Mouse (Mus musculus) forebrain, embryonic 15.5 days (tissue): ENCODE measurements around the gene Ntrk2. TPM values are rescaled to one million over a fixed set of nuclear protein-coding genes. Genes with fewer than 3 reads are reported as not detected.

Source experiments
- ATAC-seq: fragments of 200-750 bp; cut with Nextera tagmentation; replicated peaks from 2 replicates; pipeline ENCODE4 v1.8.0; 2017; ENCODE audit warnings: mild to moderate bottlenecking, moderate TSS enrichment, moderate library complexity
- H3K27ac ChIP-seq: fragments of 300-500 bp; sonication (generic); replicated peaks from 2 replicates; pipeline ENCODE4 v1.5.1; 2015; ENCODE audit warnings: mild to moderate bottlenecking, inconsistent platforms
- H3K27me3 ChIP-seq: fragments of 300-500 bp; sonication (generic); 2 replicates; pipeline ENCODE4 v1.6.1; 2015; ENCODE audit warnings: inconsistent platforms
- H3K36me3 ChIP-seq: fragments of 300-500 bp; sonication (generic); 2 replicates; pipeline ENCODE4 v1.6.1; 2015; ENCODE audit warnings: mild to moderate bottlenecking, inconsistent platforms
- H3K4me1 ChIP-seq: fragments of 300-500 bp; sonication (generic); 2 replicates; pipeline ENCODE4 v1.6.1; 2015; ENCODE audit warnings: inconsistent platforms
- H3K4me2 ChIP-seq: fragments of 300-500 bp; sonication (generic); replicated peaks from 2 replicates; pipeline ENCODE4 v1.6.1; 2015; ENCODE audit warnings: mild to moderate bottlenecking, inconsistent platforms
- H3K4me3 ChIP-seq: fragments of 300-500 bp; sonication (generic); 2 replicates; pipeline ENCODE4 v1.5.1; 2015; ENCODE audit warnings: mild to moderate bottlenecking, inconsistent platforms
- H3K9ac ChIP-seq: fragments of 300-500 bp; sonication (generic); replicated peaks from 2 replicates; pipeline ENCODE4 v1.6.1; 2015; ENCODE audit warnings: mild to moderate bottlenecking, inconsistent platforms
- H3K9me3 ChIP-seq: fragments of 300-500 bp; sonication (generic); 2 replicates; pipeline ENCODE4 v1.6.1; 2016; ENCODE audit warnings: inconsistent platforms
- WGBS: fragments of 180-500 bp; shearing (Covaris S2); methylation state at CpG from one replicate; pipeline ENCODE4 v1.1.7; 2015; ENCODE audit warnings: mixed read lengths; 5-methylcytosine and 5-hydroxymethylcytosine counted together
- polyA plus RNA-seq: library from polyadenylated mRNA; unstranded; fragments of >200 nt; fragmentation: Nextera tagmentation; extraction: Ambion mirVana; gene quantifications from 2 replicates; pipeline ENCODE4 v1.2.1, GENCODE M21; 2015

Ntrk2 gene
- polyA plus RNA-seq, 1 experiment from 2014 or later, result 97.0 TPM

DNA sequence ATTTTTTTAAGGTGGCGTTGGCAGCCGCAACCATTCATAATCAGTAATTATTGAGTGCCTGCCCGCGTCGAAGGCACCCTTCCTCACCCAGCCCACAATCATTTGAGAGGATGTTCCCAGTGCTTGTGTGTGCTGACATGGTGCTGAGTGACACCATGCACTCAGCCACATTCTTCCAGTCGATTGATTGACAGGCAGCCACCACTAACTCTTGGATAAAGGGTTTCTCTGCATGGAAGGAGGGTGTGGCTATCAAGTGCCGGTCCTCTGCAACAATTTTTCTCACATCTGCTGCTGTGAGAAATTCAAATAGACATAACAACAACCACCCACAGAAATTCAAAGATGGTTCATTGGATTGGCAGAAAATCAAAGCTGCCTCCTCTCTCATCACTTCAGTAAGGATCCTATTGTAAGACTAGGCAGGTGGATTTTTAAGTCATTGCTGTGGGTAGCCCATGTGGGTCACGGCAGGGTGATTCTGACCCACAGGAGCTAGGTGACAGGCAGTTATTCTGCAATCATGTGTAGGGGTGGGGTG lies 148.9 kb downstream of the Ntrk2 start:
- Histone ChIP-seq H3K4me3 (no peak overlapping the region), H3K4me1 (peaks cover 12% of the 10 kb centered on the region; the same call in 1 of the 2 replicates), H3K27ac (peak overlapping the region; percentile 40; the same call in 1 of the 2 replicates), H3K9me3 (no peaks in the 10 kb centered on the region), H3K27me3 (no peaks in the 10 kb centered on the region), H3K36me3 (no peaks in the 10 kb centered on the region), H3K4me2 (no peak overlapping the region), H3K9ac (no peak overlapping the region)
- no peak for ATAC-seq
- WGBS, result 38% methylated on average over 8 of the region's 8 CpGs

DNA sequence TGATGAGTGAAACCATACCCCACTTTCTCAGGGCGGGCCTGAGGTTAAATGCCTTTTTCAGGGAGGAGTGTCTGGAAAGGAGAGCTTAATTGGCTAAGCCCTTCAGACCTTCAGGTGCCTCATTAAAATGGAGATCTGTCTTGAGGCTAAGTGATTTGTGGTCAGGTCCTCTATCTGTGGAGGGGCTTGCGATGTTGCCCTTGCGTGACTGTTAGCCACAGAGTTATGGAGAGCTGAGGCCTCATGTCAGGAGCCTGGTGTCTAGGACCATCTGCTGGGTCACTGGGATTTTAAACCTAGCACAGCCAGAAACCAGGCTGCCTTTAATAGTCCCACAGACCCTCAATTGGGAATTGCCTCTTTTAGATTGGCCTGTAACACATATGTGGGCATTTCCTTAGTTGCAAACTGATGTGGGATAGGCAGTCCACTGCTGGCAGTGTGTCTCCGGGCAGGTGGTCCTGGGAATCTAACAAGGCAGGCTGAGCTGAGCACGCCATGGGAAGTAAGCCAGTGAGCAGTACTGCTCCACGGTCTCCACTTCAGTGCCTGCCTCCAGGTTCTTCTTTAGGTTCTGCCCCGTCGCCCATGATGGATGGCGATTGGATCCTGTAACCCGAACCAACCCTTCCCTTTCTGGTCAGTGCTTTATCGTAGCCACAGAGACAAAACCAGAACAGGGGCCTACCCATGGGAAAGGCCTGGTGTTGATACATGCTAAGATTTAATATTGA lies 152.0 kb downstream of the Ntrk2 start:
- no peak for ATAC-seq
- WGBS, result 77% methylated on average over 11 of the region's 11 CpGs
- no peak overlapping the region for H3K4me3 ChIP-seq
- no peak overlapping the region for H3K9ac ChIP-seq
- no peaks in the 10 kb centered on the region for H3K9me3 ChIP-seq
- no peaks in the 10 kb centered on the region for H3K36me3 ChIP-seq
- H3K4me1 ChIP-seq, result peaks cover 12% of the 10 kb centered on the region; the same call in 1 of the 2 replicates
- H3K4me2 ChIP-seq, result no peak overlapping the region
- H3K27me3 ChIP-seq, result no peaks in the 10 kb centered on the region
- H3K27ac ChIP-seq, result no peak overlapping the region

DNA sequence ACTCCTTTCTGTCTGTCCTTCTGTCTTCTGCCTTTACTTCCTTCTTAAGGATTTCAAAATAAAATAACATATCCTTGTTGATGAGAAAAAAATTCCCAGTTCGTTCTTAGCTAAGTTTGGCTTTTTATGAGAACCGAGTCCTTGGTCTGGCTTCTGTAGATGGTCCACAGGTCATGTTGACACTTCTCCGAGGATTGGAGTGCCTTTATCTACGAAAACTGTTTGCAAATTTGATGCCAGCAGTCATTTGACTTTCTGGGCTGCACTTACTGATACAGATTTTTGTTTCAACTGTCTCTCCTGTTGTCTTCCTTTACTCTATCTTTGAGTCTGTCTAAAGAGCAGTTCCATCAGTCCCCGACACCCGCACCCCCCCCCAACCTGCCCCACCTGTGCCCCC lies 154.0 kb downstream of the Ntrk2 start:
- H3K9ac ChIP-seq, result no peak overlapping the region
- H3K4me3 ChIP-seq, result no peak overlapping the region
- H3K4me1 ChIP-seq, result peaks cover 25% of the 10 kb centered on the region
- H3K9me3 ChIP-seq, result no peaks in the 10 kb centered on the region
- no peaks in the 10 kb centered on the region for H3K36me3 ChIP-seq
- H3K27me3 ChIP-seq, result no peaks in the 10 kb centered on the region
- H3K4me2 ChIP-seq, result no peak overlapping the region
- 92% methylated on average over 6 of the region's 6 CpGs for WGBS
- no peak for ATAC-seq
- no peak overlapping the region for H3K27ac ChIP-seq

DNA sequence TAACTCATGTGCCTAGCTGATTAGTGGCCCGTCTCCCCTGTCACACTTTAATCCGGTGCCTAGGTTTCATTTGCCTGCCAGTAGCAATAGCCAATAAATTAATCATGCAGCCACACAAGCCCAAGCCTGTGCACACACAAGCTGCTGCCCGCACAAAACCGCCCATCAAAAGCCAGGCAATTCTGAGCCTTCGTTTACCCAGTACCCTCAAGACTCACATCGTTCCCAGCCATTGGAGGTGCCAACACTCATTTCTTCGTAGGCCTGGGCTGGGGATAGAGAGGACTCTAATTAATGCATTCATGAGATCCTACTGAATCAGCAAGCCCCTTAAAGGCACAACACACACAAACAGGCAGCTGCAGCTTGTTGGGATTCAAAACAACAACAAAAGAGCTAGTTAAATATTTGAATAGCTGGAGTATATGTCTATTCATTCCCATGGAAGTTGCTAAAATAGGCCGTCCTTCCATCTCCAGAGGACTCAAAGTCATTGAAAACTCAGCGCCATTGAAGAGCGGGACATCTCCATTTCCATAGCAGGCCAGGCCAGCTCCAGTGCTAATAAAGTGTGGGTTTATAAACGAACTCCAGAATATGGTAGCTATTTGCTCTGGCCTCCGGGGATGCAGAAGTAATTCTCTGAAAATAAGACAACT lies 158.5 kb downstream of the Ntrk2 start:
- Histone ChIP-seq H3K36me3 (no peaks in the 10 kb centered on the region), H3K4me1 (peaks cover 42% of the 10 kb centered on the region), H3K4me2 (no peak overlapping the region), H3K27ac (peak overlapping the region; percentile 74), H3K9me3 (no peaks in the 10 kb centered on the region), H3K27me3 (no peaks in the 10 kb centered on the region), H3K9ac (no peak overlapping the region), H3K4me3 (no peak overlapping the region)
- 10% methylated on average over 12 of the region's 12 CpGs for WGBS
- ATAC-seq, result peak; percentile 92

DNA sequence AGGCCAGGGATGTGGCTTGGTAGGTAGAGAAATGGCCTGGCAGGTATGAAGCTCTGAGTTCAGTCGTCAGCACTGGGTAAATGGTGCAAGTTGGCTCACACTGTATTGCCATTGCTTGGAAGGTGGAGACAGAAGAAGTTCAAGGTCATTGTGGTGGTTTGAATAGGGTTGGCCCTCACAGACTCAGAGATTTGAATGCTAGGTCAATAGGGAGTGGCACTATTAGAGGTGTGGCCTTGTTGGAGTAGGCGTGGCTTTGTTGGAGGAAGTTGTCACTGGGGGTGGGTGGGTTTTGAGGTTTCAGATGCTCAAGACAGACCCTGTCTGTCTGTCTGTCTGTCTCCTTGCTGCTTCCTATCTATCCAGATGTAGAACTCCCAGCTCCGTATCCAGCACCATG lies 159.5 kb downstream of the Ntrk2 start:
- WGBS, result 92% methylated on average over 3 of the region's 3 CpGs
- no peaks in the 10 kb centered on the region for H3K9me3 ChIP-seq
- H3K27me3 ChIP-seq, result no peaks in the 10 kb centered on the region
- ATAC-seq, result no peak
- peak overlapping the region; percentile 74 for H3K27ac ChIP-seq
- peaks cover 42% of the 10 kb centered on the region for H3K4me1 ChIP-seq
- H3K4me3 ChIP-seq, result no peak overlapping the region
- no peak overlapping the region for H3K9ac ChIP-seq
- H3K4me2 ChIP-seq, result no peak overlapping the region
- H3K36me3 ChIP-seq, result no peaks in the 10 kb centered on the region

DNA sequence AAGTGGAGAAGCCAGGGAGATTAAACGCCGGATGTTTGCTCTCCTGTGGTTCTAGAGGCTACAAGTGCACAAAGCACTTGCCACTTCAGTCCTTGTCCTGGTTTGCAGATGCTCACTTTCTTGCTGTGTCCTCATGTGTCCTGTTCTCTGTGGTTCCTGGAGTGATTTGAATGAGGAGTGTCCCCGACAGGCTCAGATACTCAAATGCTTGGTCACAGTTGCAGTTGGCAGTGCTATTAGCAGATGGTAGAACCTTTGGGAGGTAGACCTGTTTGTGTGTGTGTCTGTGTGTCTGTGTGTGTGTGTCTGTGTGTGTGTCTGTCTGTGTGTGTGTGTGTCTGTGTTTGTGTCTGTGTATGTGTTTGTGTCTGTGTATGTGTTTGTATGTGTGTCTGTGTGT lies 160.1 kb downstream of the Ntrk2 start:
- Histone ChIP-seq H3K36me3 (no peaks in the 10 kb centered on the region), H3K27me3 (no peaks in the 10 kb centered on the region), H3K4me1 (peaks cover 47% of the 10 kb centered on the region), H3K27ac (peak overlapping the region; percentile 74; the same call in 1 of the 2 replicates), H3K9me3 (no peaks in the 10 kb centered on the region), H3K9ac (no peak overlapping the region), H3K4me3 (no peak overlapping the region), H3K4me2 (no peak overlapping the region)
- ATAC-seq, result no peak
- WGBS, result 66% methylated on average over 3 of the region's 3 CpGs

DNA sequence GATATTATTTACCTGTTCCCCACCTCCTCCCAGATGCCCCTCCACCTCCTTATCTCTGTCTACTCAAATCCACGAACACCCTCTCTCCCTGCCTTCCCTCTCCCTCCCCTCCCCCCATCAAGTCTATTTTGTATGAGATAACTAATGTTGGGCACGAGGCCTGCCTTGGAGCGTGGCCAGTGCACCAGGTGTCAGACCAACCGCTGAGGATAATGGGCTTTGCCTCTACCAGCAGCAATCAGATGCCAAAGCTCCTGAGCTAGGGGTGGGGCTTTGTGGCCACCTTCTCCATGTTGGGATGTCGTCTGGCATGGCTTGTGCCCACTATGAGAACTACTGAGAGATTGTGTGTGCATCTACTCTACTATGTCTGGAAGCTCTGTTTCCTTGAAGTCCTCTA lies 161.8 kb downstream of the Ntrk2 start:
- peaks cover 55% of the 10 kb centered on the region for H3K4me1 ChIP-seq
- H3K9ac ChIP-seq, result no peak overlapping the region

DNA sequence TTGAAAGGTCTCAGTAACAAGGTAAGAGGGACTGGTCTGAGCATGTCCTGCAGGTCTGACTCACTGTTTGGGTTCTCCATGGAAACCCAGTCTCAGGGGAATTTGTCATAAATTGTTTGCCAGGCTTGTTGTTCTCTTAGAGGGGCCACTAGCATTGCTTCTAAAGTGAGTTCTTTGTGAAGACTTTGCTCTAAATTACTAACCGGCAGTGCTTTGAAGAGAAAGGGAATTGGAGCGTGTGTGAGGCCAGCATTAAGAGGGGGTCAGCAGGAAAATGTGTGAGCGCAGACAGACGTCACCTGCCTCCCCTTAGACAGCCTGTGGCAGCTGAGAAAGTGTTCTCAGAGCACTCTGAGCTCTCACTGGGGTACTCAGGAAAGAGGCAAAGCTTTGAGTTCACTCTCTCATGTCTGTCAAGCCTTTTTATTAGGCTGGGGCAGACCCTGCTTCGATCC lies 165.1 kb downstream of the Ntrk2 start:
- peak; percentile 87 for ATAC-seq
- Histone ChIP-seq H3K9ac (no peak overlapping the region), H3K27me3 (no peaks in the 10 kb centered on the region), H3K4me2 (no peak overlapping the region), H3K4me3 (no peak overlapping the region), H3K36me3 (no peaks in the 10 kb centered on the region), H3K4me1 (peaks cover 27% of the 10 kb centered on the region), H3K27ac (peak overlapping the region; percentile 58), H3K9me3 (no peaks in the 10 kb centered on the region)
- 8% methylated on average over 5 of the region's 5 CpGs for WGBS

More for the DNA sequence above, 161.8 kb downstream of the Ntrk2 start:
- no peaks in the 10 kb centered on the region for H3K9me3 ChIP-seq
- H3K4me3 ChIP-seq, result no peak overlapping the region
- H3K27me3 ChIP-seq, result no peaks in the 10 kb centered on the region
- 17% methylated on average over 5 of the region's 5 CpGs for WGBS
- no peak for ATAC-seq
- no peak overlapping the region for H3K4me2 ChIP-seq
- no peak overlapping the region for H3K27ac ChIP-seq
- no peaks in the 10 kb centered on the region for H3K36me3 ChIP-seq

DNA sequence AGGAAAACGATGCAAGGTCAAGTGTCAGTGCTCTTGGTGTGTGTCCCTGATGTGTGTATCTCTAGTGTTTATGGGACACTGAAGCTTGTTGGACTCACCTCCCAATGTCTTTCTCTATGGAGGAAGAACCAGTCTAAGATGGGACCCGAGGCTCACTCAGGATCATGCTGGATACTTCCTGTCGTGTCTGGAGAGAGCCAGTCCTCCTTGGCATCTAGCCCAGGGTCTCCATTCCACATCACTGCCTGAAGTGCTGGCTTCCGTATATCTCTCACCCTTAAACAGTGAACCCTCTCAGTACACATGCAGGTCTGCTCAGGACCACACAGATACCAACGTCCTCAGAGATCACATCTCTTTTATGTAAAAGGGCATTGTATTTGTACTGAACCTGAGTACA lies 166.1 kb downstream of the Ntrk2 start:
- Histone ChIP-seq H3K36me3 (no peaks in the 10 kb centered on the region), H3K9ac (no peak overlapping the region), H3K27me3 (no peaks in the 10 kb centered on the region), H3K27ac (peak overlapping the region; percentile 58), H3K9me3 (no peaks in the 10 kb centered on the region), H3K4me2 (no peak overlapping the region), H3K4me3 (no peak overlapping the region), H3K4me1 (peaks cover 23% of the 10 kb centered on the region)
- WGBS, result 14% methylated on average over 5 of the region's 5 CpGs
- no peak for ATAC-seq

DNA sequence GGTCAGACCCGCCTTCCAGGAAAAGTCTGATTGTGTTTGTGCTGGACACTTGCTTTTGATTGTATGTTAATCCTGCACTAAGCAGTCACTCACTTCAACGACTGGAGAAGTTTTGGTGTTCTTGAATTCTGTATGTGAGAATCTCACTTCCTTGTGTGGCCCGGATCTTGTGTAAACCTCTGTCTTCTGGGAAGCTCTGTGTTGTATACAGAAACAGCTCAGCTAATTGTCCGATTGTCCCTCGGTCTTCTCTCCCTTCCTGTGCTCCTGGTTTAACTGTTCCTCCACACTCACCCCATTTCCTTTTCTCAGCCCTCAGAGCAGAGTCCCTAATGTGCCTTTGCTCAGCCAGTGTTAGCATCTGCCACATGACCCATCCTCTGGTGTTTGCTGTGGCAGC lies 190.1 kb downstream of the Ntrk2 start:
- H3K4me3 ChIP-seq, result no peak overlapping the region
- no peak overlapping the region for H3K27ac ChIP-seq
- H3K36me3 ChIP-seq, result no peaks in the 10 kb centered on the region
- H3K9ac ChIP-seq, result no peak overlapping the region
- no peaks in the 10 kb centered on the region for H3K9me3 ChIP-seq
- whole genome bisulfite sequencing, result 82% methylated on average over 5 of the region's 5 CpGs
- no peak for ATAC-seq
- peaks cover 6% of the 10 kb centered on the region; the same call in 1 of the 2 replicates for H3K4me1 ChIP-seq
- no peaks in the 10 kb centered on the region for H3K27me3 ChIP-seq
- H3K4me2 ChIP-seq, result no peak overlapping the region

DNA sequence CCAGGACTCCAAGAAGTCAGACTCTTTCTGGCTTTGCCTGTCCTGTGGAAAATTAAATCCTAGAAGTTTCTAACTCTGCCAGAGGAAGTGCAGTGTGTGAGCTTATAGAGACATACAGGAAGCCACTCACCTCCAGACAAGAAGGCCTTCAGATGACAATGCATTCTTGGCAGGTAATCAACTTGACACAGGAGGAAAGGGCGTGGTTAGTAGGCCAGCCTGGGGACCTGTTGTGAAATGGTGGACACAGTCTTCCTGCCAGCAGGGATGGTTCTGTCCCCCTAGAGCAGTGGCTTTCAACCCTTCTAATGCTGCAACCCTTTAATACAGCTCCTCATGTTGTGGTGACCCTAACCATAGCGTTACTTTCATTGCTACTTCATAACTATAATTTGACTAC lies 191.4 kb downstream of the Ntrk2 start:
- 97% methylated on average over 2 of the region's 2 CpGs for WGBS
- H3K27me3 ChIP-seq, result no peaks in the 10 kb centered on the region
- no peaks in the 10 kb centered on the region for H3K36me3 ChIP-seq
- no peak overlapping the region for H3K27ac ChIP-seq
- H3K9ac ChIP-seq, result no peak overlapping the region
- no peak overlapping the region for H3K4me3 ChIP-seq
- no peaks in the 10 kb centered on the region for H3K9me3 ChIP-seq
- peaks cover 9% of the 10 kb centered on the region for H3K4me1 ChIP-seq
- ATAC-seq, result no peak
- no peak overlapping the region for H3K4me2 ChIP-seq

DNA sequence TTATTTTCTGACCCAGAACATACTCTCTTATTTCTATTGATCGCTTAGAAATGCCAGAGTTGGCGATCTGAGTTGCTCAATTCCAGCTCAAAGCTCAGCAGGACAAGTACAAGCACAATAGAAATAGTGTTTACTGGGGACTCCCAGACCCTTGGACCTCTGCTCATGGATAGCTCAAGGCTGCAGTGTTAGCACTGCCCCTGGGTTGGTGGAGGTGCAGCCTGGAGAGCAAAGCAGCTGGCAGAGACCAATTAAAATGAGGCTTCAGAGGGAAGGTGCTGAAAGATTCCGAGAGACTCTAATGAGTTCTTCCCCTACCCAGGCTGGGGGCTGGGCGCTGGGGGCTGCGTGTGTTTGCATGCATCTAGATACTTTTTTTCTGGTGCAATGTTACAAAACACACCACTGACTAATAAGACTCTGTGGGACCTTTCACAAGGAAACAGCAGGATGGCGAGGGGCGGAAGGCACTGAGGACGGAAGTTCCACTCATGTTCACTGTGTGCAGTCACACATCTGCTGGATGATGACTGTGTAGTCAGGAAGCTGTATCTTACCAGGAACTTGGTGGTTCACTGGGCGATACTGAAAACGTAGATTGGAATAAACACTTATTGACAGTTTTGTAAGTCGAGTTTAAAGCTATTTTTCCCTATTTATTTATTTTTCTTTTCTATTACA lies 193.1 kb downstream of the Ntrk2 start:
- no peak overlapping the region for H3K27ac ChIP-seq
- no peaks in the 10 kb centered on the region for H3K9me3 ChIP-seq
- no peak overlapping the region for H3K4me3 ChIP-seq
- no peaks in the 10 kb centered on the region for H3K27me3 ChIP-seq
- no peak overlapping the region for H3K4me2 ChIP-seq
- H3K36me3 ChIP-seq, result no peaks in the 10 kb centered on the region
- no peak for ATAC-seq
- H3K4me1 ChIP-seq, result peaks cover 26% of the 10 kb centered on the region
- H3K9ac ChIP-seq, result no peak overlapping the region
- WGBS, result 39% methylated on average over 11 of the region's 11 CpGs
